Mouse (Mus musculus) lung, postnatal 0 days (tissue): ENCODE measurements around the gene Gm20422.

Source experiments
- CTCF ChIP-seq: IDR thresholded peaks from 2 replicates; pipeline ENCODE4 v1.5.1; 2016; ENCODE audit warnings: antibody characterized with exemption, mild to moderate bottlenecking
- EP300 ChIP-seq: IDR thresholded peaks from 2 replicates; pipeline ENCODE4 v1.6.1; 2016; ENCODE audit warnings: antibody characterized with exemption, mild to moderate bottlenecking, control low read depth

DNA sequence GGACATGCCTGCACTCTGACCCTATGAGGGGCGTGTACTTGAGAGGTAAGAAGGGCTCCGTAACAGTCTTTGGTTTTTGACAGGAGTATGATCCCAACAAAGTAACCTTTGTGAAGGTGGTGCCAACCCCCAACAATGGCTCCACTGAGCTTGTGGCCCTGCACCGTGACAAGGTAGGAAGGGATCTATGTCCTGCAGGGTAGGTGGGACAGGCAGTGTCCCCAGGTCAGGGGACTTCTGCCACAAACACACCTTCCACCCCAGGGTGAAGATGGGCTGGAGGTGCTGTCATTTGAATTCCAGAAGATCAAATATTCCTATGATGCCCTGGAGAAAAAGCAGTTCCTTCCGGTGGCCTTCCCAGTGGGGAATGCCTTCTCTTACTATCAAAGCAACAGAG, 19.0 kb upstream of the Gm20422 start:
- TF ChIP-seq CTCF (no peak), EP300 (no peak)
